Mouse (Mus musculus): ENCODE data around the gene Ubxn6.

- TF ChIP-seq POLR2A (IDR thresholded peaks at IDR 0.05; ENCODE audit: low read depth, low read length) (no peak), CTCF (IDR thresholded peaks at IDR 0.05; ENCODE audit: extremely low read depth, insufficient read depth, insufficient read length, insufficient replicate concordance) (no peak)
Measured at GRCm38 (mm10) chr17:56074097-56074826, 566 bp downstream of the Ubxn6 start.
